Mouse (Mus musculus) midbrain, postnatal 0 days (tissue): Measurements from ENCODE around the gene Xrcc4. TPM values are rescaled to one million over a fixed set of nuclear protein-coding genes. Genes with fewer than 3 reads are reported as not detected.

ENCODE experiments used
- ATAC-seq: fragments of 200-750 bp; cut with Nextera tagmentation; 2 replicates; pipeline ENCODE4 v1.8.0; 2017; ENCODE audit warnings: moderate number of reproducible peaks, mild to moderate bottlenecking, moderate TSS enrichment, moderate library complexity; ENCODE audit not compliant: low FRiP score
- DNase-seq: peaks from one replicate; pipeline ENCODE4 v3.0.0-alpha.2; 2015; ENCODE audit warnings: low spot score
- H3K27ac ChIP-seq: fragments of 300-500 bp; sonication (generic); 2 replicates; pipeline ENCODE4 v1.5.1; 2014; ENCODE audit warnings: low read depth, mild to moderate bottlenecking, low read length, mixed read lengths
- H3K27me3 ChIP-seq: fragments of 300-500 bp; sonication (generic); 2 replicates; pipeline ENCODE4 v1.6.1; 2014; ENCODE audit warnings: low read length, control low read depth, mixed read lengths; ENCODE audit not compliant: insufficient read depth
- H3K36me3 ChIP-seq: fragments of 300-500 bp; sonication (generic); 2 replicates; pipeline ENCODE4 v1.6.1; 2014; ENCODE audit warnings: low read length, control low read depth, mixed read lengths; ENCODE audit not compliant: insufficient read depth
- H3K4me1 ChIP-seq: fragments of 300-500 bp; sonication (generic); 2 replicates; pipeline ENCODE4 v1.6.1; 2014; ENCODE audit warnings: mild to moderate bottlenecking, control low read depth, antibody characterized with exemption, low read length, mixed read lengths; ENCODE audit not compliant: insufficient read depth
- H3K4me2 ChIP-seq: fragments of 300-500 bp; sonication (generic); 2 replicates; pipeline ENCODE4 v1.6.1; 2014; ENCODE audit warnings: low read depth, mild to moderate bottlenecking, low read length, mixed read lengths; ENCODE audit not compliant: poor library complexity, severe bottlenecking
- H3K4me3 ChIP-seq: fragments of 300-500 bp; sonication (generic); 2 replicates; pipeline ENCODE4 v1.5.1; 2014; ENCODE audit warnings: low read depth, mild to moderate bottlenecking, low read length, moderate library complexity
- H3K9ac ChIP-seq: fragments of 300-500 bp; sonication (generic); replicated peaks from 2 replicates; pipeline ENCODE4 v1.6.1; 2014; ENCODE audit warnings: mild to moderate bottlenecking, low read length, moderate library complexity, mixed read lengths; ENCODE audit not compliant: poor library complexity, severe bottlenecking
- H3K9me3 ChIP-seq: fragments of 300-500 bp; sonication (generic); 2 replicates; pipeline ENCODE4 v1.6.1; 2016; ENCODE audit warnings: low read length, control low read depth
- CTCF ChIP-seq: IDR thresholded peaks from 2 replicates; pipeline ENCODE4 v1.5.1; 2016; ENCODE audit warnings: antibody characterized with exemption, mild to moderate bottlenecking
- WGBS: fragments of 180-500 bp; shearing (Covaris S2); extraction: QIAGEN DNeasy Blood & Tissue Kit; methylation state at CpG from one replicate; pipeline ENCODE4 v1.1.7; 2014; 5-methylcytosine and 5-hydroxymethylcytosine counted together
- polyA plus RNA-seq: library from polyadenylated mRNA; unstranded; fragments of >200 nt; fragmentation: Nextera tagmentation; extraction: Ambion mirVana; gene quantifications from 2 replicates; pipeline ENCODE4 v1.2.1, GENCODE M21; 2015
- total RNA-seq: library from RNA; depleted of rRNA; stranded (reverse); fragments of >200 nt; gene quantifications from 2 replicates; pipeline ENCODE4 v1.2.3, GENCODE M21; 2014

The Xrcc4 gene
- total and polyA plus RNA-seq, 2 experiments from 2014 or later = 14.7 to 19.1 TPM

DNA sequence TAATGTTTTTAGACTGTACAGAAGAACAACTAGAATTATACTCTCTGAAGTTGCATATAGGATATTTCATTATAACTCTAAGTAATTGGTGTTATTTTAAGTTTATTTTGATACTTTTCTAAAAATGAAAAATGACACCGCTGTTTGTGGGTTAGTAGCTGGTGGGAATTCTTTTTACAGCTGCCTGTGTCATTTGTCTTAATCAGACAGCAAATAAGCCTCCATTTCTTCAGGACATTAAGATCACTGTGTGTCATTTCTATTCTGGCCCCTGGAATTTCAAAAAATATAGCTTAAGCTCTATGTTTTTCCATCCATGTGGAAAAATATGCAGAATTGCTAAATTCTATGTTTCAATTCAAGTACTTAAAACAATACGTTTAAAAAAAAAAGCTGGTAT lies 287.5 kb downstream of the Xrcc4 start:
- H3K4me1 ChIP-seq = no peaks in the 10 kb centered on the region
- H3K4me2 ChIP-seq = no peak overlapping the region
- H3K4me3 ChIP-seq = no peak overlapping the region
- ATAC-seq (no peak), DNase-seq (no peak)
- no peak overlapping the region for H3K27ac ChIP-seq
- TF ChIP-seq CTCF = no peak
- H3K36me3 ChIP-seq = no peaks in the 10 kb centered on the region
- no peaks in the 10 kb centered on the region for H3K9me3 ChIP-seq
- H3K27me3 ChIP-seq = no peaks in the 10 kb centered on the region
- no peak overlapping the region for H3K9ac ChIP-seq
- 92% methylated on average over 2 of the region's 2 CpGs for WGBS

DNA sequence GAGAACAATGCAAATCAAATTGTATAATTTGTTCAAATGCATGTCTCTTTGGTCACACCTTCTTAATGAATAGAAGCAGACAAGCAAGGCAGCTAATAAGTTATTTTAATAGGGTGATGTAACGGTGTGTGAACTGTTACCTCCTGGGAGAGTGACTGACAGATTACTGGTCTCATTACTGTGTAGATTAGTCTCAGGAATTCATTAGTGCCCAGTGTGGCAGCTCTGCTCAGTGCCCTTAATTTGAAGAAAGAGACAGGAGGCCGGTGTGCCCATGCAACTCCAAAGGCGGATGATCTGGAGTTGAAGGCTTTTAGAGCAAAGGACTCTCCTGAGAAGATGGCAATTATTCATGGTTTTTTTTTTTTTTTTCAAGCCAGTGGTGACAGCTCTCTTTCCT lies 291.7 kb downstream of the Xrcc4 start:
- WGBS = 16% methylated on average over 3 of the region's 3 CpGs
- peak; percentile 65 for DNase-seq

DNA sequence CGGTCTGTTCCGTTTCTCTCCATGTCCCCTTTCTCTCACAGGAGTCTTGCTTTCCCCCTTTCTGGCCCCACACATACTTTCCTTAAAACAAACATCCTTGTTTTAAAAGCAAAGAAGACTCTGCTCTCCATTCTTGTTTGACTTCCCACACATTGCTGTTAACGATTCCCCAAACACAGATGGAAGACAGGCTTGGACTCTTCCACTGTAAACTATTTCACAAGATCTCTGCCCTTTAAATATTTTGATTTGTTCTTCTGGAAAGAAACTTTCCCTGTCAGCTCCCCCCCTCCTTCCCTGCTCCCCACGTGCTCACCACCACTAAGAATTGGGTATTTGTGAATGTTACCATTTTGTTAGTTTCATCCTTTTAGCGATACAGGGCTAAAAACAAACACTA lies 297.9 kb downstream of the Xrcc4 start:
- WGBS = 58% methylated on average over 5 of the region's 5 CpGs
- TF ChIP-seq CTCF = no peak

More for the DNA sequence above, 291.7 kb downstream of the Xrcc4 start:
- Histone ChIP-seq H3K27me3 (no peaks in the 10 kb centered on the region), H3K4me1 (no peaks in the 10 kb centered on the region), H3K36me3 (no peaks in the 10 kb centered on the region), H3K4me3 (no peak overlapping the region), H3K4me2 (no peak overlapping the region), H3K27ac (no peak overlapping the region), H3K9me3 (no peaks in the 10 kb centered on the region), H3K9ac (no peak overlapping the region)
- no peak for TF ChIP-seq CTCF
- peak; percentile 82 for ATAC-seq

DNA sequence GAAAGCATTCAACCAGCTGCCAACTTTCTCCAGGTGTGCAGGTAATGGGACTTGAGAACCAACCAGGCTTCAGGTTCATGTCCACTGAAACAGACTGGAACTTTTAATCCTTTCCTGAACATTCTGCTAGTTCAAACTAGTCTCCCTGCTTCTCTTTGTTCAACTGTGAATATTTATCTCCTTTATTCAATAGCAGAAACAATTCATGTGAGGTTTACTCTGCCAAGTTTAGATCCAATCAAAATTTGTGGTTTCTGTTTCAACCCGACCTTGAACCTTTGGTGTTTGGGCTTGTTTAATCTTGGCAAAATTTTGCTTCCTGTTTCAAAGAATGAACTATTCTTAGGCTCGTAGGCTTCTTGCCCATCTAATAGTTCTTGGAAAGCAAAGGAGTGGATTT lies 306.5 kb downstream of the Xrcc4 start:
- no peak for DNase-seq
- no peak overlapping the region for H3K9ac ChIP-seq
- no peaks in the 10 kb centered on the region for H3K9me3 ChIP-seq
- ATAC-seq = no peak
- no peak overlapping the region for H3K4me3 ChIP-seq
- no peak for TF ChIP-seq CTCF
- WGBS = 74% methylated on average over 2 of the region's 2 CpGs
- H3K27me3 ChIP-seq = no peaks in the 10 kb centered on the region
- H3K4me2 ChIP-seq = no peak overlapping the region
- no peak overlapping the region for H3K27ac ChIP-seq
- no peaks in the 10 kb centered on the region for H3K4me1 ChIP-seq
- no peaks in the 10 kb centered on the region for H3K36me3 ChIP-seq

More for the DNA sequence above, 297.9 kb downstream of the Xrcc4 start:
- H3K4me2 ChIP-seq = no peak overlapping the region
- H3K9me3 ChIP-seq = no peaks in the 10 kb centered on the region
- no peaks in the 10 kb centered on the region for H3K36me3 ChIP-seq
- no peaks in the 10 kb centered on the region for H3K4me1 ChIP-seq
- no peak overlapping the region for H3K4me3 ChIP-seq
- no peak overlapping the region for H3K9ac ChIP-seq
- no peak for DNase-seq
- H3K27me3 ChIP-seq = no peaks in the 10 kb centered on the region
- H3K27ac ChIP-seq = no peak overlapping the region
- no peak for ATAC-seq

DNA sequence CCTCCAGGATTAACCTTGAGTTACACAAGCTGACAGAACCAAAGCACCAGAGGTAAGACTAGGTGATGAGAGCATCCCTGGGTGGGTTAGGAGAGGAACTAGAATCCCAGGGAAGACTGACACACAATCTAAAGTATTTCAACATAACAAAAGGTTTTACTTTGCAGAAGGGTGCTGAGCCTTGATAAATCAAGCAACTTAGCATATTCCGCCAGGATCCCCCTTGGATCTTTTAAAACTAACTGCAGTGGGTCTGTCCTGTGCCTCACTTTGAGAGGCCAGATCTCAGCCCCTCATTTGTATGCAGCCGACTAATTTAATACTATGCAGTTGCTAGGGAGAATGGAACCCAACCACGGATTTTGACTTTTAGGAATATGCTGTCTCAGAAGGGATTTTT lies 309.1 kb downstream of the Xrcc4 start:
- H3K27ac ChIP-seq = no peak overlapping the region
- ATAC-seq (no peak), DNase-seq (peak; percentile 14)
- no peaks in the 10 kb centered on the region for H3K4me1 ChIP-seq
- no peak overlapping the region for H3K4me3 ChIP-seq
- no peaks in the 10 kb centered on the region for H3K36me3 ChIP-seq
- TF ChIP-seq CTCF = no peak
- H3K4me2 ChIP-seq = no peak overlapping the region
- no peak overlapping the region for H3K9ac ChIP-seq
- no peaks in the 10 kb centered on the region for H3K27me3 ChIP-seq
- no peaks in the 10 kb centered on the region for H3K9me3 ChIP-seq
- 45% methylated on average over 3 of the region's 3 CpGs for WGBS

DNA sequence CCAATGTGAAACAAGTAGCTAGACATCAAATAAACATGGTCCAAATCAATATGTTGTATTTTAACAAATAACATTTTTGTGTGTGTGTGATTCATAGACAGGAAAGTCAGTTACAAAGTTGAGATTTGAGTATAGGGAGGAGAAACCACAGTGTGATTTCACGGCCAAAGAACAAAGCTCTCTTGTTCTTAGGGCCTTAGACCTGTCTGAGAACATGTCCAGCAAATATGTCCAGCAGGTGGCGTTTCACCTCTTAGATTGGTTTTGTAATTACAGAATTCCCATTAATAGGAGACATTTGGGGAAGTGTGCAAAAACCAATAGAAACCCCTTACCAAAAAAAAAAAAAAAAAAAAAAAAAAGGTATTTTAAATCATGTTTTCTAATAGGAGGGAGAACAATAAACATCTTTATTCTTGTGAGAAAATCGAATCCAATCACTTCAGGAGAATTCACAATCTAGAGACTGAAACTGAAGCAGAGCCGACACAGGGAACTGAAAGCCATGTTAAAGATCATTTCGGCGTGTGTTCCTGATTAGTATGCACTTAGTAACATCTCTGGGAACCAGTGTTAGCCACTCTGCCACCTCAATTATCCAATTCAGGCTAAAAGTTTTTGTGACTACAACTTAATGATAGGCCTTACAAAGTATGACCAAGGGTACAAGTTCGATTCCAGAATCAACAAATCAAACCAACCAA lies 310.0 kb downstream of the Xrcc4 start:
- H3K9ac ChIP-seq = no peak overlapping the region
- DNase-seq = peak; percentile 92
- WGBS = 55% methylated on average over 7 of the region's 7 CpGs
- no peak overlapping the region for H3K27ac ChIP-seq
- no peak overlapping the region for H3K4me3 ChIP-seq
- H3K36me3 ChIP-seq = no peaks in the 10 kb centered on the region
- no peak overlapping the region for H3K4me2 ChIP-seq
- H3K9me3 ChIP-seq = no peaks in the 10 kb centered on the region
- no peak for ATAC-seq
- no peaks in the 10 kb centered on the region for H3K4me1 ChIP-seq
- no peaks in the 10 kb centered on the region for H3K27me3 ChIP-seq
- TF ChIP-seq CTCF = peak; percentile 66
